Mouse (Mus musculus): ENCODE measurements around the gene Efna1.
A peak's percentile ranks its signal among the peaks of the same experiment; 100 is the strongest.

The Efna1 gene

GRCm38 (mm10) chr3:89280606-89281511, at the start of gene Efna1:
Gene Efna1, minus strand, starts transcription at chr3:89281142.
- no peak for DNase-seq (ENCODE audit: low read depth, low spot score)

GRCm38 (mm10) chr3:89330346-89330745, 49.4 kb upstream of the Efna1 start:
- no peak for DNase-seq (ENCODE audit: low read depth, low spot score)

GRCm38 (mm10) chr3:89328623-89329022, 47.7 kb upstream of the Efna1 start:
- DNase-seq (ENCODE audit: low read depth, low spot score), result no peak

GRCm38 (mm10) chr3:89327371-89327870, 46.5 kb upstream of the Efna1 start:
- DNase-seq (ENCODE audit: low read depth, low spot score), result no peak

GRCm38 (mm10) chr3:89325882-89326281, 44.9 kb upstream of the Efna1 start:
- no peak for DNase-seq (ENCODE audit: low read depth, low spot score)

GRCm38 (mm10) chr3:89322514-89323165, 41.7 kb upstream of the Efna1 start, which contains the start of gene Efna3:
Gene Efna3, minus strand, starts transcription at chr3:89322965.
- peak; percentile 66 for DNase-seq (ENCODE audit: low read depth, low spot score)

- DNase-seq (ENCODE audit: low read depth, low spot score), result no peak
Measured at GRCm38 (mm10) chr3:89322131-89322500, 41.2 kb upstream of the Efna1 start.

GRCm38 (mm10) chr3:89321183-89322130, 40.5 kb upstream of the Efna1 start:
- DNase-seq (ENCODE audit: low read depth, low spot score), result peak; percentile 65

- DNase-seq (ENCODE audit: low read depth, low spot score), result peak; percentile 53
Measured at GRCm38 (mm10) chr3:89320581-89321182, 39.7 kb upstream of the Efna1 start.

- DNase-seq (ENCODE audit: low read depth, low spot score), result peak; percentile 49
Measured at GRCm38 (mm10) chr3:89319591-89320350, 38.8 kb upstream of the Efna1 start.

GRCm38 (mm10) chr3:89318971-89319590, 38.1 kb upstream of the Efna1 start:
- no peak for DNase-seq (ENCODE audit: low read depth, low spot score)

- DNase-seq (ENCODE audit: low read depth, low spot score), result no peak
Measured at GRCm38 (mm10) chr3:89318316-89318715, 37.4 kb upstream of the Efna1 start.

- no peak for DNase-seq (ENCODE audit: low read depth, low spot score)
Measured at GRCm38 (mm10) chr3:89317246-89317645, 36.3 kb upstream of the Efna1 start.

GRCm38 (mm10) chr3:89316833-89317232, 35.9 kb upstream of the Efna1 start:
- peak; percentile 76 for DNase-seq (ENCODE audit: low read depth, low spot score)

- DNase-seq (ENCODE audit: low read depth, low spot score), result peak; percentile 57
Measured at GRCm38 (mm10) chr3:89315930-89316831, 35.2 kb upstream of the Efna1 start.

- DNase-seq (ENCODE audit: low read depth, low spot score), result peak; percentile 63
Measured at GRCm38 (mm10) chr3:89315195-89315929, 34.4 kb upstream of the Efna1 start.

GRCm38 (mm10) chr3:89314791-89315190, 33.8 kb upstream of the Efna1 start:
- DNase-seq (ENCODE audit: low read depth, low spot score), result no peak

GRCm38 (mm10) chr3:89314340-89314739, 33.4 kb upstream of the Efna1 start:
- no peak for DNase-seq (ENCODE audit: low read depth, low spot score)
